Mouse (Mus musculus) heart, postnatal 0 days (tissue): ENCODE data around the gene Sectm1b. TPM values are rescaled to one million over a fixed set of nuclear protein-coding genes. Genes with fewer than 3 reads are reported as not detected.
"Not testable (repeated sequence)": the region's sequence is repeated elsewhere in the genome, so short reads cannot be mapped to it uniquely, and the experiment has no call there.

Experiments
- ATAC-seq: fragments of 200-750 bp; cut with Nextera tagmentation; 2 replicates; pipeline ENCODE4 v1.8.0; 2017; ENCODE audit warnings: low read depth, moderate number of reproducible peaks, moderate library complexity; ENCODE audit not compliant: insufficient read depth
- DNase-seq: peaks from one replicate; pipeline ENCODE4 v3.0.0-alpha.2; 2016; ENCODE audit warnings: low spot score
- H3K27ac ChIP-seq: fragments of 300-500 bp; sonication (generic); 2 replicates; pipeline ENCODE4 v1.5.1; 2014; ENCODE audit warnings: low read depth, mild to moderate bottlenecking
- H3K27me3 ChIP-seq: fragments of 300-500 bp; sonication (generic); 2 replicates; pipeline ENCODE4 v1.6.1; 2014; ENCODE audit warnings: low read length, mixed read lengths; ENCODE audit not compliant: control insufficient read depth, insufficient read depth
- H3K36me3 ChIP-seq: fragments of 300-500 bp; sonication (generic); replicated peaks from 2 replicates; pipeline ENCODE4 v1.6.1; 2014; ENCODE audit warnings: low read length, mixed read lengths; ENCODE audit not compliant: control insufficient read depth, insufficient read depth
- H3K4me1 ChIP-seq: fragments of 300-500 bp; sonication (generic); 2 replicates; pipeline ENCODE4 v1.6.1; 2014; ENCODE audit warnings: antibody characterized with exemption; ENCODE audit not compliant: control insufficient read depth, insufficient read depth
- H3K4me2 ChIP-seq: fragments of 300-500 bp; sonication (generic); 2 replicates; pipeline ENCODE4 v1.6.1; 2014; ENCODE audit warnings: low read depth, mild to moderate bottlenecking, low read length, moderate library complexity
- H3K4me3 ChIP-seq: fragments of 300-500 bp; sonication (generic); 2 replicates; pipeline ENCODE4 v1.5.1; 2014; ENCODE audit warnings: low read depth, low read length
- H3K9ac ChIP-seq: fragments of 300-500 bp; sonication (generic); replicated peaks from 2 replicates; pipeline ENCODE4 v1.6.1; 2014; ENCODE audit warnings: low read depth, low read length, mixed read lengths
- H3K9me3 ChIP-seq: fragments of 300-500 bp; sonication (generic); replicated peaks from 2 replicates; pipeline ENCODE4 v1.6.1; 2016; ENCODE audit warnings: low read length; ENCODE audit not compliant: control insufficient read depth
- CTCF ChIP-seq: IDR thresholded peaks from 2 replicates; pipeline ENCODE4 v1.5.1; 2016; ENCODE audit warnings: antibody characterized with exemption, control low read depth, low read depth
- EP300 ChIP-seq: IDR thresholded peaks from 2 replicates; pipeline ENCODE4 v1.6.1; 2016; ENCODE audit warnings: antibody characterized with exemption, low read depth
- WGBS: fragments of 180-500 bp; shearing (Covaris S2); extraction: QIAGEN DNeasy Blood & Tissue Kit; methylation state at CpG from one replicate; pipeline ENCODE4 v1.1.7; 2014; 5-methylcytosine and 5-hydroxymethylcytosine counted together
- polyA plus RNA-seq: library from polyadenylated mRNA; unstranded; fragments of >200 nt; fragmentation: Nextera tagmentation; extraction: Ambion mirVana; gene quantifications from 2 replicates; pipeline ENCODE4 v1.2.1, GENCODE M21; 2015
- total RNA-seq: library from RNA; depleted of rRNA; stranded (reverse); fragments of >200 nt; gene quantifications from 2 replicates; pipeline ENCODE4 v1.2.3, GENCODE M21; 2014; ENCODE audit warnings: low replicate concordance

Gene Sectm1b
- total and polyA plus RNA-seq, 2 experiments from 2014 or later = 0.10 TPM; not detected in 1

- WGBS = 64% methylated on average over 1 of the region's 1 CpGs
- H3K4me3 ChIP-seq = no peak overlapping the region
- TF ChIP-seq CTCF = no peak
- no peak for TF ChIP-seq EP300
- no peaks in the 10 kb centered on the region for H3K27me3 ChIP-seq
- H3K9me3 ChIP-seq = no peaks in the 10 kb centered on the region
- no peaks in the 10 kb centered on the region for H3K4me1 ChIP-seq
- no peak overlapping the region for H3K9ac ChIP-seq
- no peak for DNase-seq
- no peak for ATAC-seq
- no peaks in the 10 kb centered on the region for H3K36me3 ChIP-seq
- no peak overlapping the region for H3K27ac ChIP-seq
- no peak overlapping the region for H3K4me2 ChIP-seq
Measured at GRCm38 (mm10) chr11:121045286-121045685, 18.1 kb downstream of the Sectm1b start.

GRCm38 (mm10) chr11:121043025-121043424, 20.3 kb downstream of the Sectm1b start:
- 62% methylated on average over 1 of the region's 1 CpGs for WGBS
- H3K9me3 ChIP-seq, ATAC-seq, H3K36me3 ChIP-seq, DNase-seq, H3K27me3 ChIP-seq, H3K4me1 ChIP-seq, H3K27ac ChIP-seq, H3K9ac ChIP-seq, H3K4me3 ChIP-seq, H3K4me2 ChIP-seq: not testable (repeated sequence)

- H3K4me1 ChIP-seq = no peaks in the 10 kb centered on the region
- WGBS = 64% methylated on average over 4 of the region's 4 CpGs
- H3K4me3 ChIP-seq = no peak overlapping the region
- TF ChIP-seq CTCF = no peak
- no peak for TF ChIP-seq EP300
- no peak overlapping the region for H3K4me2 ChIP-seq
- H3K9ac ChIP-seq = no peak overlapping the region
- no peaks in the 10 kb centered on the region for H3K36me3 ChIP-seq
- no peaks in the 10 kb centered on the region for H3K27me3 ChIP-seq
- no peaks in the 10 kb centered on the region for H3K9me3 ChIP-seq
- DNase-seq = no peak
- no peak for ATAC-seq
- no peak overlapping the region for H3K27ac ChIP-seq
Measured at GRCm38 (mm10) chr11:121042480-121042879, 20.9 kb downstream of the Sectm1b start.

GRCm38 (mm10) chr11:121041636-121042035, 21.7 kb downstream of the Sectm1b start:
- no peak overlapping the region for H3K4me3 ChIP-seq
- 0 out of 2 replicates have a peak, but pooled peaks cover 4% of the 10 kb centered on the region for H3K27me3 ChIP-seq
- TF ChIP-seq CTCF (no peak), EP300 (no peak)
- no peak for ATAC-seq
- no peaks in the 10 kb centered on the region for H3K9me3 ChIP-seq
- DNase-seq = no peak
- no peaks in the 10 kb centered on the region for H3K4me1 ChIP-seq
- no peak overlapping the region for H3K27ac ChIP-seq
- no peak overlapping the region for H3K9ac ChIP-seq
- H3K4me2 ChIP-seq = no peak overlapping the region
- H3K36me3 ChIP-seq = no peaks in the 10 kb centered on the region
- 68% methylated on average over 4 of the region's 4 CpGs for WGBS

GRCm38 (mm10) chr11:121041212-121041611, 22.2 kb downstream of the Sectm1b start:
- no peaks in the 10 kb centered on the region for H3K9me3 ChIP-seq
- no peak overlapping the region for H3K27ac ChIP-seq
- no peak overlapping the region for H3K4me2 ChIP-seq
- DNase-seq = peak; percentile 75
- ATAC-seq = peak; percentile 75
- 5% methylated on average over 4 of the region's 4 CpGs for WGBS
- no peak overlapping the region for H3K4me3 ChIP-seq
- H3K36me3 ChIP-seq = no peaks in the 10 kb centered on the region
- no peak for TF ChIP-seq EP300
- peak; percentile 80 for TF ChIP-seq CTCF
- H3K27me3 ChIP-seq = 0 out of 2 replicates have a peak, but pooled peaks cover 4% of the 10 kb centered on the region
- no peaks in the 10 kb centered on the region for H3K4me1 ChIP-seq
- H3K9ac ChIP-seq = no peak overlapping the region

- Histone ChIP-seq H3K27me3 (0 out of 2 replicates have a peak, but pooled peaks cover 4% of the 10 kb centered on the region), H3K4me2 (no peak within 1 kb of the TSS), H3K9ac (no peak within 1 kb of the TSS), H3K27ac (no peak within 1 kb of the TSS), H3K4me1 (no peaks in the 10 kb centered on the region), H3K36me3 (no peaks in the 10 kb centered on the region), H3K9me3 (no peaks in the 10 kb centered on the region), H3K4me3 (no peak within 1 kb of the TSS)
- TF ChIP-seq EP300 = no peak
- TF ChIP-seq CTCF = no peak
- ATAC-seq (no peak), DNase-seq (no peak)
- 49% methylated on average over 5 of the region's 5 CpGs for WGBS
Measured at GRCm38 (mm10) chr11:121039302-121039701, 24.1 kb downstream of the Sectm1b start, which contains the start of gene Cd7. TSS of gene Cd7 (minus strand) at chr11:121039418.
